Mouse (Mus musculus): ENCODE measurements around the gene Ryr2. TPM values are rescaled to one million over a fixed set of nuclear protein-coding genes. Genes with fewer than 3 reads are reported as not detected.

The Ryr2 gene
- total and polyA plus RNA-seq, 3 experiments = 0.11 to 0.13 TPM; not detected in 1

DNA sequence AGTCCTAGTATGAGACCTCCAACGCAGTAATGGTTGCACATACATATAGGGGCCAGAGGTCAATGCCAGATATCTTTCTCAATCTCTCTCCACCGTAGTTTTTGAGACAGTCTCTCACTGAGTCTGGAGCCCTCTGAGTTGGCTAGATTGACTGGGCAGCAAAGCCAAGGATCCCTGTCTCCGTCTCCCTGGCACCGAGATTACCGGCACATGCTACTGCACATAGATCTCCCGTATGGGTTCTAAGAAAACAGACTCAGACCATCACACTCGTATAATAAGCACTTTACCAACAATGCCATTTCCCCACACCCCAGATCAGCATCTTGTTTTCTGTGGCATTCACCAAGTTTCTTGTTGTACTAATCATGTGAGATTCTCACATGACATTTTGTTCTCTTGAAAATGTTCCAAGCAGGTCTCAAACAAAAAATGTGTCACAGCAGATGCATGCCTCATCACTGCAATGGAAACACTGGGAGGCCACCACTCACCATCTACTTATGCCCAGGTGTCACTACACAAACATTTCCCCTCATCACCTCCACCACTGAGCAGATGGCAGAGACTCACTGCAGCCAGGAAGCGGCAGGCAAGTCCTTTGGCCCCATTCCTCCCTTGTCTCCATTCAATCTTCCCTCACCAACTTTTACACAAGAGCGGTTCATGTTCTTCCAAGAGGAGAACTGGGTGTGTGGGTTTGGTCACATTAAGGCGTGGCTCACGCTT, 14.2 kb downstream of the Ryr2 start:
- no peak overlapping the region for H3K4me2 ChIP-seq (ENCODE audit: insufficient read depth, low read depth, poor library complexity, severe bottlenecking)

GRCm38 (mm10) chr13:12084112-12084475, 22.7 kb downstream of the Ryr2 start:
- H3K27me3 ChIP-seq (replicated peaks) = no peaks in the 10 kb centered on the region
- no peak overlapping the region for H3K27ac ChIP-seq (ENCODE audit: insufficient read depth, low read depth)
- TF ChIP-seq BHLHE40 (IDR thresholded peaks at IDR 0.05; ENCODE audit: low read depth, low read length) = no peak
- no peak for TF ChIP-seq MAX (IDR thresholded peaks at IDR 0.05; ENCODE audit: low read length)
- no peak for TF ChIP-seq E2F4 (IDR thresholded peaks at IDR 0.05; ENCODE audit: insufficient replicate concordance, low read depth, low read length)
- no peak for TF ChIP-seq JUN (IDR thresholded peaks at IDR 0.05; ENCODE audit: insufficient read depth, low read depth, low read length)
- TF ChIP-seq POLR2AphosphoS2 (IDR thresholded peaks at IDR 0.05; ENCODE audit: low read depth, low read length) = no peak
- no peak for TF ChIP-seq SMC3 (IDR thresholded peaks at IDR 0.05; ENCODE audit: low read depth, low read length)
- no peak for TF ChIP-seq NRF1 (IDR thresholded peaks at IDR 0.05; ENCODE audit: low read depth, low read length)
- TF ChIP-seq SIN3A (IDR thresholded peaks at IDR 0.05; ENCODE audit: low read length) = no peak
- TF ChIP-seq ZNF384 (IDR thresholded peaks at IDR 0.05; ENCODE audit: low read depth, low read length) = no peak
- no peak for TF ChIP-seq MAZ (IDR thresholded peaks at IDR 0.05; ENCODE audit: low read depth, low read length)
- no peak for TF ChIP-seq MEF2A (IDR thresholded peaks at IDR 0.05; ENCODE audit: borderline replicate concordance, low read depth, low read length)
- TF ChIP-seq ZMIZ1 (IDR thresholded peaks at IDR 0.05; ENCODE audit: low read depth, low read length) = no peak
- no peak for TF ChIP-seq GABPA (IDR thresholded peaks at IDR 0.05; ENCODE audit: insufficient replicate concordance, low read depth, low read length)
- TF ChIP-seq ZKSCAN1 (IDR thresholded peaks at IDR 0.05; ENCODE audit: borderline replicate concordance, low read depth, low read length) = no peak
- no peak for TF ChIP-seq KAT2A (IDR thresholded peaks at IDR 0.05; ENCODE audit: insufficient replicate concordance, low read length)
- H3K9me3 ChIP-seq (replicated peaks; ENCODE audit: low read length) = no peaks in the 10 kb centered on the region
- no peak for DNase-seq (ENCODE audit: extremely low read depth)
- H3K79me2 ChIP-seq (replicated peaks; ENCODE audit: control insufficient read depth, extremely low read depth, insufficient read depth, poor library complexity, severe bottlenecking) = no peaks in the 10 kb centered on the region
- H3K36me3 ChIP-seq (replicated peaks in 1 of 2; ENCODE audit: control insufficient read depth in 1 of 2, insufficient read depth in 1 of 2, low read length in 1 of 2) = no peaks in the 10 kb centered on the region
- H3K4me1 ChIP-seq (ENCODE audit: control insufficient read depth in 1 of 2, insufficient read depth in 2 of 2) = no peaks in the 10 kb centered on the region
- dilution Hi-C loops (cut with MboI; ENCODE audit: extremely low pct_ligation_motif_present, extremely low pct_unique_long_range_greater_than_20kb, low sequenced_read_pairs) (no loop called here), in situ Hi-C loops (cut with MboI; ENCODE audit: low pct_ligation_motif_present, low pct_unique_long_range_greater_than_20kb, low sequenced_read_pairs) (no loop called here)
- no peak overlapping the region for H3K9ac ChIP-seq (ENCODE audit: insufficient read depth, low read depth)
- no peak overlapping the region for H3K4me2 ChIP-seq (ENCODE audit: insufficient read depth, low read depth, poor library complexity, severe bottlenecking)
- no peak overlapping the region for H3K4me3 ChIP-seq (replicated peaks in 1 of 3; ENCODE audit: low read depth in 2 of 3, low read length in 2 of 3, poor library complexity in 1 of 3)

More for the DNA sequence above, 14.2 kb downstream of the Ryr2 start:
- Histone ChIP-seq H3K9me3 (replicated peaks; ENCODE audit: low read length) (no peaks in the 10 kb centered on the region), H3K4me1 (ENCODE audit: control insufficient read depth in 1 of 2, insufficient read depth in 2 of 2) (peaks cover 3 to 5% of the 10 kb centered on the region in 2 experiments; a peak in 2 of 4 replicates), H3K27me3 (replicated peaks) (no peaks in the 10 kb centered on the region), H3K36me3 (replicated peaks in 1 of 2; ENCODE audit: control insufficient read depth in 1 of 2, insufficient read depth in 1 of 2, low read length in 1 of 2) (no peaks in the 10 kb centered on the region), H3K4me3 (replicated peaks in 1 of 3; ENCODE audit: low read depth in 2 of 3, low read length in 2 of 3, poor library complexity in 1 of 3) (no peak overlapping the region), H3K79me2 (replicated peaks; ENCODE audit: control insufficient read depth, extremely low read depth, insufficient read depth, poor library complexity, severe bottlenecking) (no peaks in the 10 kb centered on the region), H3K27ac (ENCODE audit: insufficient read depth, low read depth) (no peak overlapping the region), H3K9ac (ENCODE audit: insufficient read depth, low read depth) (no peak overlapping the region)
- in situ Hi-C loops (cut with MboI; ENCODE audit: low pct_ligation_motif_present, low pct_unique_long_range_greater_than_20kb, low sequenced_read_pairs) = no loop called here
- dilution Hi-C loops (cut with MboI; ENCODE audit: extremely low pct_ligation_motif_present, extremely low pct_unique_long_range_greater_than_20kb, low sequenced_read_pairs) = no loop called here
- DNase-seq (ENCODE audit: extremely low read depth) = no peak
- TF ChIP-seq IRF4 (IDR thresholded peaks at IDR 0.05; ENCODE audit: low read depth, low read length) (no peak), MEF2A (IDR thresholded peaks at IDR 0.05; ENCODE audit: borderline replicate concordance, low read depth, low read length) (no peak)

Data from CH12.LX (cell line).